Mouse (Mus musculus) heart, embryonic 16.5 days (tissue): ENCODE results near the gene Hip1r. TPM values are rescaled to one million over a fixed set of nuclear protein-coding genes. Genes with fewer than 3 reads are reported as not detected.

ENCODE experiments used
- ATAC-seq: fragments of 200-750 bp; cut with Nextera tagmentation; replicated peaks from 2 replicates; pipeline ENCODE4 v1.8.0; 2017; ENCODE audit warnings: moderate number of reproducible peaks; ENCODE audit not compliant: insufficient read depth, low FRiP score; ENCODE audit errors: extremely low read depth
- H3K27ac ChIP-seq: fragments of 300-500 bp; sonication (generic); 2 replicates; pipeline ENCODE4 v1.5.1; 2014; ENCODE audit warnings: mild to moderate bottlenecking, low read length, control low read depth, moderate library complexity
- H3K27me3 ChIP-seq: fragments of 300-500 bp; sonication (generic); 2 replicates; pipeline ENCODE4 v1.6.1; 2014; ENCODE audit warnings: low read length, mixed read lengths; ENCODE audit not compliant: control insufficient read depth, insufficient read depth
- H3K36me3 ChIP-seq: fragments of 300-500 bp; sonication (generic); 2 replicates; pipeline ENCODE4 v1.6.1; 2014; ENCODE audit not compliant: control insufficient read depth, insufficient read depth
- H3K4me1 ChIP-seq: fragments of 300-500 bp; sonication (generic); 2 replicates; pipeline ENCODE4 v1.6.1; 2014; ENCODE audit warnings: low read length, mixed read lengths; ENCODE audit not compliant: control insufficient read depth, insufficient read depth
- H3K4me2 ChIP-seq: fragments of 300-500 bp; sonication (generic); 2 replicates; pipeline ENCODE4 v1.6.1; 2014; ENCODE audit warnings: low read depth, mild to moderate bottlenecking, control low read depth, low read length
- H3K4me3 ChIP-seq: fragments of 300-500 bp; sonication (generic); 2 replicates; pipeline ENCODE4 v1.5.1; 2014; ENCODE audit warnings: mild to moderate bottlenecking, control low read depth, low read length
- H3K9ac ChIP-seq: fragments of 300-500 bp; sonication (generic); 2 replicates; pipeline ENCODE4 v1.6.1; 2014; ENCODE audit warnings: low read length, control low read depth
- H3K9me3 ChIP-seq: fragments of 300-500 bp; sonication (generic); replicated peaks from 2 replicates; pipeline ENCODE4 v1.6.1; 2016; ENCODE audit warnings: low read length; ENCODE audit not compliant: control insufficient read depth
- WGBS: fragments of 180-500 bp; shearing (Covaris S2); extraction: QIAGEN DNeasy Blood & Tissue Kit; methylation state at CpG from one replicate; pipeline ENCODE4 v1.1.7; 2014; 5-methylcytosine and 5-hydroxymethylcytosine counted together
- polyA plus RNA-seq: library from polyadenylated mRNA; unstranded; fragments of >200 nt; fragmentation: Nextera tagmentation; extraction: Ambion mirVana; gene quantifications from 2 replicates; pipeline ENCODE4 v1.2.1, GENCODE M21; 2015

The Hip1r gene
- polyA plus RNA-seq, 1 experiment from 2014 or later: 11.2 TPM

GRCm38 (mm10) chr5:123966759-123967158 lies 6.7 kb upstream of the Hip1r start:
- WGBS: 92% methylated on average over 2 of the region's 2 CpGs
- H3K4me2 ChIP-seq: no peak overlapping the region

GRCm38 (mm10) chr5:123968468-123968867 lies 5.0 kb upstream of the Hip1r start:
- Histone ChIP-seq H3K9me3 (no peaks in the 10 kb centered on the region), H3K4me1 (no peaks in the 10 kb centered on the region), H3K4me3 (no peak overlapping the region), H3K9ac (no peak overlapping the region), H3K27ac (no peak overlapping the region), H3K27me3 (peaks cover 8% of the 10 kb centered on the region), H3K4me2 (no peak overlapping the region), H3K36me3 (no peaks in the 10 kb centered on the region)
- ATAC-seq: no peak
- WGBS: 61% methylated on average over 5 of the region's 5 CpGs

More at GRCm38 (mm10) chr5:123966759-123967158, 6.7 kb upstream of the Hip1r start:
- Histone ChIP-seq H3K36me3 (no peaks in the 10 kb centered on the region), H3K4me1 (no peaks in the 10 kb centered on the region), H3K27ac (no peak overlapping the region), H3K9ac (no peak overlapping the region), H3K4me3 (no peak overlapping the region), H3K27me3 (no peaks in the 10 kb centered on the region), H3K9me3 (no peaks in the 10 kb centered on the region)
- ATAC-seq: no peak

GRCm38 (mm10) chr5:123969216-123969615 lies 4.2 kb upstream of the Hip1r start:
- whole genome bisulfite sequencing: 70% methylated on average over 8 of the region's 8 CpGs
- ATAC-seq: no peak
- H3K9me3 ChIP-seq: no peaks in the 10 kb centered on the region
- H3K27ac ChIP-seq: no peak overlapping the region
- no peak overlapping the region for H3K4me2 ChIP-seq
- H3K4me3 ChIP-seq: no peak overlapping the region
- H3K4me1 ChIP-seq: no peaks in the 10 kb centered on the region
- no peaks in the 10 kb centered on the region for H3K36me3 ChIP-seq
- no peak overlapping the region for H3K9ac ChIP-seq
- peaks cover 8% of the 10 kb centered on the region for H3K27me3 ChIP-seq

GRCm38 (mm10) chr5:123970576-123970975 lies 2.9 kb upstream of the Hip1r start:
- Histone ChIP-seq H3K4me1 (peaks cover 9% of the 10 kb centered on the region), H3K27me3 (peaks cover 12% of the 10 kb centered on the region), H3K36me3 (no peaks in the 10 kb centered on the region), H3K4me2 (no peak overlapping the region), H3K9me3 (no peaks in the 10 kb centered on the region), H3K27ac (no peak overlapping the region), H3K4me3 (no peak overlapping the region), H3K9ac (no peak overlapping the region)
- 80% methylated on average over 4 of the region's 4 CpGs for WGBS
- ATAC-seq: no peak

- ATAC-seq: no peak
- Histone ChIP-seq H3K27ac (no peak overlapping the region), H3K9me3 (no peaks in the 10 kb centered on the region), H3K4me1 (peaks cover 16% of the 10 kb centered on the region), H3K4me3 (no peak overlapping the region), H3K4me2 (no peak overlapping the region), H3K36me3 (no peaks in the 10 kb centered on the region), H3K9ac (no peak overlapping the region), H3K27me3 (peaks cover 12% of the 10 kb centered on the region)
- 77% methylated on average over 6 of the region's 6 CpGs for WGBS
Measured at GRCm38 (mm10) chr5:123972453-123972852, 975 bp upstream of the Hip1r start.

GRCm38 (mm10) chr5:123974179-123974485 lies 704 bp downstream of the Hip1r start:
- Histone ChIP-seq H3K4me3 (peak overlapping the region; percentile 84), H3K27me3 (peaks cover 12% of the 10 kb centered on the region), H3K27ac (peak overlapping the region; percentile 65), H3K4me2 (peak overlapping the region; percentile 93), H3K36me3 (no peaks in the 10 kb centered on the region), H3K4me1 (peaks cover 25% of the 10 kb centered on the region), H3K9me3 (no peaks in the 10 kb centered on the region), H3K9ac (peak overlapping the region; percentile 87)
- no peak for ATAC-seq
- under 1% methylated on average over 14 of the region's 14 CpGs for WGBS

GRCm38 (mm10) chr5:123974616-123975111 lies 1.2 kb downstream of the Hip1r start:
- no peak for ATAC-seq
- Histone ChIP-seq H3K4me1 (peaks cover 29% of the 10 kb centered on the region), H3K4me2 (peak overlapping the region; percentile 93), H3K4me3 (peak overlapping the region; percentile 84), H3K27ac (no peak overlapping the region), H3K36me3 (no peaks in the 10 kb centered on the region), H3K9me3 (no peaks in the 10 kb centered on the region), H3K27me3 (peaks cover 12% of the 10 kb centered on the region), H3K9ac (no peak overlapping the region)
- 46% methylated on average over 11 of the region's 11 CpGs for WGBS

- peak overlapping the region; percentile 49; the same call in 1 of the 2 replicates for H3K9ac ChIP-seq
- no peak for ATAC-seq
- WGBS: 34% methylated on average over 6 of the region's 6 CpGs
- peak overlapping the region; percentile 40 for H3K27ac ChIP-seq
- peaks cover 12% of the 10 kb centered on the region for H3K27me3 ChIP-seq
- H3K9me3 ChIP-seq: no peaks in the 10 kb centered on the region
- H3K36me3 ChIP-seq: no peaks in the 10 kb centered on the region
- no peak overlapping the region for H3K4me3 ChIP-seq
- peaks cover 39% of the 10 kb centered on the region for H3K4me1 ChIP-seq
- H3K4me2 ChIP-seq: peak overlapping the region; percentile 93
Measured at GRCm38 (mm10) chr5:123975668-123976180, 2.3 kb downstream of the Hip1r start.

GRCm38 (mm10) chr5:123977231-123977630 lies 3.8 kb downstream of the Hip1r start:
- Histone ChIP-seq H3K4me1 (peaks cover 54% of the 10 kb centered on the region), H3K4me3 (no peak overlapping the region)
- ATAC-seq: no peak

More at GRCm38 (mm10) chr5:123977231-123977630, 3.8 kb downstream of the Hip1r start:
- Histone ChIP-seq H3K27ac (no peak overlapping the region), H3K36me3 (no peaks in the 10 kb centered on the region), H3K4me2 (no peak overlapping the region), H3K9me3 (no peaks in the 10 kb centered on the region), H3K27me3 (peaks cover 8% of the 10 kb centered on the region), H3K9ac (no peak overlapping the region)
- WGBS: 79% methylated on average over 3 of the region's 3 CpGs
